Comparison of ENCODE assay signal across 8 mouse cellular contexts in the genomic region with DNA sequence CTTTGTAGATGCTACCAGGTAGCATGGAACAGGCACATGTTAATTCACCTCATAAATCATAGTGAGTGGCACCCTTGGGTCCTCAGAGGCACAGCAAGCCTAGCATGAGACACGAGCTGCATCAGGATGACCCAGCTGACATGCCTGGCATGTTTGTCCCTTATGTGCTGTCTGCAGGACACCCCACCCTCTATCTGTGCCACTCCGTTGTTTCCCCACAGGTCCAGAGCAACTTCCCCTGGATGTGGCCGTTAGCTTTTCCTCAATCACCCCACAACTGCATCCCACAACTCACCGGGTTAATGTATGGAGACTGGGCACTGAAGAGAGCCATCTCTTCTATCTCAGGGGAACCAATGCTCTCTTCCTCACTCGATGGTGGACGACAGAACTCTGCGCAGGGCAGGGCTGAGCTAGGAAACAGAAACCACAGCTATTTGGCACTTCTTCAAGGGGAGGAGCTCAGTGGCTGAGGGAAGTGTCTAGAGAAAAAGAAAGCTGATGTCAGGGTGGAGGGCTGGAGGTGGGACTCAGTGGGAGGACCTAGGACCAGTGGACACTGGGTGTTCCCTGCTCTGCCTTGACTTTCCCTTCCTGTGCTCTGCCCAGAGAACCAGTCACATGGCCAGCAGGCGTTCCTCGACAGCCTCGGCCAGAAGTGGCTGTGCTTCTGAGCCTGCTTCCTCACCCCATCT. TPM values are rescaled to one million over a fixed set of nuclear protein-coding genes. Genes with fewer than 3 reads are reported as not detected.
DNase-seq lines count a peak whose midpoint lies in the region; ATAC-seq and TF ChIP-seq lines count a peak whose summit lies in the region.

A gene (minus strand): TSS at position 464 of the 695 bp plus-strand sequence.

- H3K79me3 ChIP-seq in C2C12 (ENCODE audit: low read depth), result no peaks in the 10 kb centered on the region

- H3K4me1 ChIP-seq in hindbrain, embryonic 16.5 days (ENCODE audit: control insufficient read depth, insufficient read depth, low read depth, low read length), result no peaks in the 10 kb centered on the region
- peaks cover 55% of the 10 kb centered on the region for H3K4me1 ChIP-seq in liver, embryonic 15.5 days (replicated peaks)
- peaks cover 19% of the 10 kb centered on the region; the same call in 1 of the 2 replicates for H3K4me1 ChIP-seq in small intestine, adult 2 months (ENCODE audit: control insufficient read depth, insufficient read depth, insufficient read length, low read length)
- no peaks in the 10 kb centered on the region for H3K4me1 ChIP-seq in forebrain, embryonic 15.5 days

- ATAC-seq in erythroid progenitor cell, adult 5-6 weeks (replicated peaks; ENCODE audit: low FRiP score, poor library complexity, severe bottlenecking), result peak; percentile 84
- no peak for ATAC-seq in hindbrain, embryonic 16.5 days
- peak; percentile 62 for ATAC-seq in liver, embryonic 15.5 days (ENCODE audit: insufficient read depth)
- no peak for ATAC-seq in forebrain, embryonic 15.5 days (replicated peaks)

- 71% methylated on average over 10 of the region's 10 CpGs for WGBS in hindbrain, embryonic 16.5 days
- WGBS in liver, embryonic 15.5 days (ENCODE audit: insufficient replicate concordance), result 5% methylated on average over 10 of the region's 10 CpGs
- 3% methylated on average over 10 of the region's 10 CpGs for WGBS in small intestine, adult 2 months
- 77% methylated on average over 10 of the region's 10 CpGs for WGBS in forebrain, embryonic 15.5 days

- H3K4me2 ChIP-seq in hindbrain, embryonic 16.5 days (ENCODE audit: low read length), result peak within 1 kb of the TSS; percentile 15; the same call in 1 of the 2 replicates
- peak within 1 kb of the TSS; percentile 66 for H3K4me2 ChIP-seq in liver, embryonic 15.5 days
- no peak within 1 kb of the TSS for H3K4me2 ChIP-seq in forebrain, embryonic 15.5 days (replicated peaks)

- no peak within 1 kb of the TSS for H3ac ChIP-seq in C2C12 (ENCODE audit: control insufficient read depth, insufficient read length, low read depth)

- H3K79me2 ChIP-seq in C2C12 (ENCODE audit: control insufficient read depth, insufficient read depth), result no peaks in the 10 kb centered on the region

- no peak within 1 kb of the TSS for H3K27ac ChIP-seq in hindbrain, embryonic 16.5 days (ENCODE audit: low read depth, low read length)
- peak within 1 kb of the TSS; percentile 76 for H3K27ac ChIP-seq in liver, embryonic 15.5 days (replicated peaks)
- peak within 1 kb of the TSS; percentile 88 for H3K27ac ChIP-seq in small intestine, adult 2 months (ENCODE audit: insufficient read depth, low read depth, low read length)
- H3K27ac ChIP-seq in forebrain, embryonic 15.5 days (replicated peaks), result no peak within 1 kb of the TSS

- no peak within 1 kb of the TSS for H3K9ac ChIP-seq in hindbrain, embryonic 16.5 days (ENCODE audit: low read depth, low read length)
- H3K9ac ChIP-seq in liver, embryonic 15.5 days, result peak within 1 kb of the TSS; percentile 32
- no peak within 1 kb of the TSS for H3K9ac ChIP-seq in forebrain, embryonic 15.5 days (replicated peaks)

- H3K9me3 ChIP-seq in hindbrain, embryonic 16.5 days (ENCODE audit: control insufficient read depth, low read length), result no peaks in the 10 kb centered on the region
- H3K9me3 ChIP-seq in liver, embryonic 15.5 days (replicated peaks), result no peaks in the 10 kb centered on the region
- no peaks in the 10 kb centered on the region for H3K9me3 ChIP-seq in forebrain, embryonic 15.5 days

- H3K4me3 ChIP-seq in C2C12 (ENCODE audit: insufficient read depth, poor library complexity, severe bottlenecking), result peak within 1 kb of the TSS; percentile 26
- no peak within 1 kb of the TSS; the same call in 1 of the 2 replicates for H3K4me3 ChIP-seq in hindbrain, embryonic 16.5 days (ENCODE audit: low read length)
- peak within 1 kb of the TSS; percentile 57 for H3K4me3 ChIP-seq in liver, embryonic 15.5 days (replicated peaks)
- H3K4me3 ChIP-seq in small intestine, adult 2 months (ENCODE audit: low read depth, low read length), result peak within 1 kb of the TSS; percentile 66
- no peak within 1 kb of the TSS for H3K4me3 ChIP-seq in forebrain, embryonic 15.5 days

- TF ChIP-seq CTCF in C2C12 (IDR thresholded peaks at IDR 0.05; ENCODE audit: control insufficient read depth, insufficient read depth, insufficient read length), result no peak
- no peak for TF ChIP-seq CTCF in small intestine, adult 2 months (IDR thresholded peaks at IDR 0.05; ENCODE audit: extremely low read depth, insufficient read length, insufficient replicate concordance, low read depth, low read length)

- TF ChIP-seq POLR2A in small intestine, adult 2 months (IDR thresholded peaks at IDR 0.05; ENCODE audit: low read depth, low read length), result peak; percentile 99

- H3K27me3 ChIP-seq in C2C12 (ENCODE audit: control insufficient read depth, insufficient read depth, insufficient read length), result no peaks in the 10 kb centered on the region
- H3K27me3 ChIP-seq in hindbrain, embryonic 16.5 days (replicated peaks; ENCODE audit: control insufficient read depth, insufficient read depth, low read length), result no peaks in the 10 kb centered on the region
- no peaks in the 10 kb centered on the region for H3K27me3 ChIP-seq in liver, embryonic 15.5 days
- no peaks in the 10 kb centered on the region for H3K27me3 ChIP-seq in small intestine, adult 2 months (ENCODE audit: control insufficient read depth, insufficient read depth, low read length)
- no peaks in the 10 kb centered on the region for H3K27me3 ChIP-seq in forebrain, embryonic 15.5 days

- H3K36me3 ChIP-seq in C2C12 (ENCODE audit: control insufficient read depth, insufficient read depth), result no peaks in the 10 kb centered on the region
- H3K36me3 ChIP-seq in hindbrain, embryonic 16.5 days (ENCODE audit: control insufficient read depth, insufficient read depth, low read length), result no peaks in the 10 kb centered on the region
- H3K36me3 ChIP-seq in liver, embryonic 15.5 days (replicated peaks), result no peaks in the 10 kb centered on the region
- H3K36me3 ChIP-seq in small intestine, adult 2 months (ENCODE audit: control insufficient read depth, insufficient read depth, low read length), result no peaks in the 10 kb centered on the region
- no peaks in the 10 kb centered on the region for H3K36me3 ChIP-seq in forebrain, embryonic 15.5 days

- peak; percentile 94 for DNase-seq in MEL-GATA-1-ER (ENCODE audit: extremely low read depth, low read depth)
- DNase-seq in right cerebral cortex, postnatal 14 days, result no peak

TF ChIP-seq in C2C12, 6 proteins besides CTCF, POLR2A, EP300 and RAD21:
- TF ChIP-seq MYOG (IDR thresholded peaks at IDR 0.05; ENCODE audit: control insufficient read depth, extremely low read depth, insufficient read length) (no peak), FOSL1 (IDR thresholded peaks at IDR 0.05; ENCODE audit: insufficient read depth, low read length, poor library complexity, severe bottlenecking) (no peak), USF1 (IDR thresholded peaks at IDR 0.05; ENCODE audit: low read depth) (peak; percentile 87), CEBPB (IDR thresholded peaks at IDR 0.05; ENCODE audit: low read depth) (no peak), MYOD1 (IDR thresholded peaks at IDR 0.05; ENCODE audit: control insufficient read depth, insufficient read length, low read depth) (no peak), MAX (IDR thresholded peaks at IDR 0.05) (peak; percentile 84)
TF ChIP-seq in C2C12: peak in this region for 2.

RNA-seq across cellular contexts. Expression of the gene that starts here (rescaled TPM):
- 22.7 TPM for polyA plus RNA-seq in C2C12 (2012; fragmentation: generic; extraction: Trizol)
- 137 and 146 TPM in 2 replicates for total RNA-seq in erythroid progenitor cell, adult 5-6 weeks (2015; ENCODE audit: low replicate concordance)
- 14.2 and 28.0 TPM in 2 replicates for total RNA-seq in erythroid progenitor cell, adult 5-6 weeks (2017; ENCODE audit: low replicate concordance)
- 14.7 and 18.3 TPM in 2 replicates for polyA plus RNA-seq in hindbrain, embryonic 16.5 days (2015; fragmentation: Nextera tagmentation; extraction: Ambion mirVana)
- 154 and 177 TPM in 2 replicates for polyA plus RNA-seq in liver, embryonic 15.5 days (2015; fragmentation: Nextera tagmentation; extraction: Ambion mirVana)
- 263 and 686 TPM in 2 replicates for polyA plus RNA-seq in small intestine, adult 2 months (2012; rRNA removed)
- 7.2 and 7.8 TPM in 2 replicates for polyA plus RNA-seq in forebrain, embryonic 15.5 days (2015; fragmentation: Nextera tagmentation; extraction: Ambion mirVana)

Comparison
In these comparisons a context has a peak if more than half of its experiments do, and no peak if none do; other contexts are left out.
1. H3K4me3 ChIP-seq: peak in C2C12 (single experiment), liver, embryonic 15.5 days (single experiment) and small intestine, adult 2 months (single experiment); none in hindbrain, embryonic 16.5 days (single experiment) and forebrain, embryonic 15.5 days (single experiment).
2. ATAC-seq: peak in erythroid progenitor cell, adult 5-6 weeks (single experiment) and liver, embryonic 15.5 days (single experiment); none in hindbrain, embryonic 16.5 days (single experiment) and forebrain, embryonic 15.5 days (single experiment).
3. H3K27ac ChIP-seq: peak in liver, embryonic 15.5 days (single experiment) and small intestine, adult 2 months (single experiment); none in hindbrain, embryonic 16.5 days (single experiment) and forebrain, embryonic 15.5 days (single experiment).